Mouse (Mus musculus) CD4-positive, CD25-positive, alpha-beta regulatory T cell, adult 2 months (primary cell): ENCODE results near the gene Ptprm.

Experiments used
- DNase-seq: peaks from one replicate; pipeline ENCODE4 v3.0.0-alpha.2; 2012; ENCODE audit warnings: low read depth, low spot score

Gene Ptprm

GRCm38 (mm10) chr17:67345157-67345556 is 9.1 kb downstream of the Ptprm start:
- no peak for DNase-seq

DNA sequence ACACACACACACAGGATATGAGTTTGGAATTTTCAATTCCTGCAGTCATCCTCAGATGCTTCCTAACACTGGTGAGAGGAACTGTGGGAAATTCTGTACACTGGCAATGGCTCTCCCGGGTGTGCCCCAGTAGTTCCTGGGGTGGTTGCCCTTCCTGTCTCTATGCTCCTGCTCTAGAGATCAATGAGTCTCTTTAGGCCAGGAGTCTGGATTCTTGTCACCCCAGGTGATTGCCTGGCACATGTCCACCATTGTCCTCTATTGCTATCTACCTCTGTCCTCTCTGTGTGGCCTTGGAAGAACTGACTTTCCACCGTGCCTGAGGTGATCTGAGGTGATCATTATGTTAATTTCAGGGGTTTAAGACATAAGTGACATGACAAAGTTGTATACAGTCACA is 10.8 kb downstream of the Ptprm start:
- no peak for DNase-seq

- no peak for DNase-seq
Measured at GRCm38 (mm10) chr17:67343006-67343405, 11.3 kb downstream of the Ptprm start.

DNA sequence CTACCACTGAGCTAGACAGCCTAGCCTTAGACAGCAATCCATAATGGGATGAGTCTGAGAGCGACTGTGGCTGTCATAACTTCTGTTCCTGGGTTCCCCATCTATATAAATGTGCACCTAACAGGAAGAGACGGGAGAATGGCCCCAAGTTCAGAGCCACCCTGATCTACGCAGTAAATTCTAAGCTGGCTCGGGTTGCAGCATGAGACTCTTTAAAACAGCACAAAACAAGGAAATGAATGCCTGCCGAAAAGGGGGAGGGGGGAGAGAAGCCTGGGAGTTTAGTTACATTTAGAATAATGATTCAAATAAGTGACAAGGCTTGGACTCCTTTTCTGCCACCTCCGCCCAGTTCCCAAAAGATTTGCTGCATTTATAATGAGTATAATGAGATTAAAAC is 13.9 kb downstream of the Ptprm start:
- no peak for DNase-seq

DNA sequence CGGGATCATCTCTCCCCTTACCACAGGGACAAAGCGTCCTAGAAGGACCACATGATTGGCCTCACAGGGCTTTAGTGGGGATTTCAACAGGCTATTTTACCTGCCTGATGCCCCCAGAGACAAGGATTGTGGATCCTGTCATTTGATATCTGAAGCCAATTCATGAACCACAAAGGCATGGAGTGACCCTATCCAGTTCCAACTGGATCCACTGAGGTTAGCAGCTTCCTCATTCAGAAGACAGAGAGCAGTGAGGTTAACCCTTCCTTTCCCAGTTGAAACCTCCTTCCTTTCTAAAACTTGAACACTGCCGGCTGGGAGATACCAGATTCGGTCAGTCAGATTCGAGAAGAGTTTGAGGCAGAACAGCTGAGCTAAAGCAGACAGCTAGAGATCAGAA is 14.7 kb downstream of the Ptprm start:
- DNase-seq, result no peak

DNA sequence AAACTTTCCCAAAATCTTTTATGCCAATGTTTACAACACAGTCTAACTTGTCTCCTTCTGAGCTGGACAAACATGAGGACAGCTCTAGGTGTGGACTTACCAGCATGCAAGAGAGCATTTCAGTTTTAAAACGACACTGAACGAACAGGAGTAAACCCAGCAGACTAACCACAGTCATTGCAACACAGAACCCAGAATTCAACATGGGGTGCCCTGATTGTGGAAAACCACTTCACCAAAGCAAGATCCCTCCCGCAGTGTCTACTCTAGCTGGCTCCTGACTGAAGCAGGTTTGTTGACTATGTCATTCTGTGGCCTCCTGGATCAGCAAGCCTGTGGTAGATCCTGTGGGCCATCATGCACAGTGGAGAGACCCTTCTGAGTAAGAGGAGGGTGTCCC is 19.9 kb downstream of the Ptprm start:
- DNase-seq, result no peak

DNA sequence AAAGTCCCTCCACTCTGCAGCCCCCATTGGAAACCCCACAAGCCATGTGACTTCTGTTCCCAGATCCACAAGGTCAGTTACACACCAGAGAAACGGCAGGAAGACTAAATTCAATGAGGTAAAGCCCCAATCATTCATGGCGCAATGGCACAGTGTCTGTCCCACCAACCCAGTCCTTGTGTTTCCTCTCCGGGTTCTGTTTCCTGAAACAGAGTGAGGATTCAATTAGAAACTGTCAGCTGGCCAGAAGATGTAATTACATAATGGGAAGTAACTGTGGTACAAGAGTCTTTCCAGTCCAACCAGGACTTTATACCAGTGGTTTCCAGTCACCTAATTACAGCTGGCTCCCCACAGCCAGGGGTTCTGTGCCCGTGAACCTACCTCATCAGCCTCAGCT is 24.8 kb downstream of the Ptprm start:
- no peak for DNase-seq

- no peak for DNase-seq
Measured at GRCm38 (mm10) chr17:67324499-67324832, 29.8 kb downstream of the Ptprm start.

DNA sequence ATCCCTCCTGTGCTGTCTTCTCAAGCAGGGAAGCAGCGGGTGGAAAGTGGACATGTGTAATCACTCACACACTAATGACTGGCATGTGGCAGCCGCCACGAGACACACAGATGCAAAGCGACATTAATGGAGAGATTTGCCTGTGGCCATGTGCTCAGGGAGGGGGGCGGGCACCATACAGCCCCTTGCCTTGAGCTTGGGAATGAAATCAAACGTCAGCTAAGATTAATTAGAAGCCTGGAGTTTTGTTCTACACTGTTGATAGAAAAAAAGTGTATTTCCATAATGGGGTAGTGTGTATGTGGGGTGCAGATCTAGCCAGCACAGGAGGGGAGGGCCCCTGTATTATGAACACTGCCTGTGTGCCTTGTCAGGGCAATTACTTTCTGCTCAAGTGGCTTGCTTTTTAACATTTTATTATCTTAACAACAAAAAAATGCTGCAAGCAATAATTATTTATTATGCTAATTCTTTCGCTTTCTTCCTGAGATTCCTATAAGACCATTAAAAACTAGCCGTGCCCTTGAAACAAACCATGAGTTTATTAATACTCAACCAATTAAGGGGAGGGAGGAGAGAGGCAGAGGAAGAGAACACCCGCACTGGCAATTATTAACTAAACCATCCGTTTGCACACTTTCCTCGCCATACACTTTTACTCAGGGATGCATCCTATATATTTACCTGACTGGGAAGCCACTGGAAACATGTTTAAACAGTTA is 30.3 kb downstream of the Ptprm start:
- DNase-seq, result no peak

- DNase-seq, result no peak
Measured at GRCm38 (mm10) chr17:67314491-67315205, 39.6 kb downstream of the Ptprm start.

- no peak for DNase-seq
Measured at GRCm38 (mm10) chr17:67308421-67308820, 45.8 kb downstream of the Ptprm start.

DNA sequence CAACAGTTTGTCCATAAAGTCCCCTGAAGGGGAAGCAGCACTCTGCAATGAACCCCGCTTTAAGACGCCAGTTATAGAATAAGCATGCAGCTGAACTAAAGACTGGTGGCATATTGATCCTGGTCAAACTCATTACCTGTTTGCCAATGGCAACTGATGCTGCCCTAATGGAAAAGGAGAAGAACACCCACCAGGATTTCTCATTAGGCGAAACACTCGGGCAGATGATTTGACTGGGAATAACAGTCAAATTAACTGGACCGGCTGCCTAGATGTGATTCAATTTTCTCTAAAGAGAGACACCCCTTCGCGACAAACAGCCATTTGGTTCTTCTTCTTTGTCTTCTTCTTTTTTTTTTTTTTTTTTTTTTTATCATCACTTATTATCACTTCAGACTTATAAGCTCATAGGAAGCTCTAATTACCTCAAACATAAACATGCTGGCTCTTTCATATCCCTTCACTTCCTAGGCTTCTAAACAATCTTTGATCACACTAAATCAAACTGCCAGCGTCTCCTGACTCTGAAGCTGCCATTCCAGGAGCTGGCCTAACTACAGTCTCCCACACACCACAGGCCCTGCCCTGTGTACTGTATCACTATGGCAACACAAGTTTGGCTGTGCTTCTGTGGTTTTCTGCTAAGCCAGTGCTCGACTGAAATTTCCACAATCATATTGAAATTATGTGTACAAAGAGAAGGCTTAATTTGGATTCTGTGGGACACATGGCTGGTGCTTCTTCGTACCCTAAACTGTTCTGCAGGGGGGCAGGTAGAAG is 48.0 kb downstream of the Ptprm start:
- no peak for DNase-seq

GRCm38 (mm10) chr17:67304831-67305230 is 49.4 kb downstream of the Ptprm start:
- no peak for DNase-seq

DNA sequence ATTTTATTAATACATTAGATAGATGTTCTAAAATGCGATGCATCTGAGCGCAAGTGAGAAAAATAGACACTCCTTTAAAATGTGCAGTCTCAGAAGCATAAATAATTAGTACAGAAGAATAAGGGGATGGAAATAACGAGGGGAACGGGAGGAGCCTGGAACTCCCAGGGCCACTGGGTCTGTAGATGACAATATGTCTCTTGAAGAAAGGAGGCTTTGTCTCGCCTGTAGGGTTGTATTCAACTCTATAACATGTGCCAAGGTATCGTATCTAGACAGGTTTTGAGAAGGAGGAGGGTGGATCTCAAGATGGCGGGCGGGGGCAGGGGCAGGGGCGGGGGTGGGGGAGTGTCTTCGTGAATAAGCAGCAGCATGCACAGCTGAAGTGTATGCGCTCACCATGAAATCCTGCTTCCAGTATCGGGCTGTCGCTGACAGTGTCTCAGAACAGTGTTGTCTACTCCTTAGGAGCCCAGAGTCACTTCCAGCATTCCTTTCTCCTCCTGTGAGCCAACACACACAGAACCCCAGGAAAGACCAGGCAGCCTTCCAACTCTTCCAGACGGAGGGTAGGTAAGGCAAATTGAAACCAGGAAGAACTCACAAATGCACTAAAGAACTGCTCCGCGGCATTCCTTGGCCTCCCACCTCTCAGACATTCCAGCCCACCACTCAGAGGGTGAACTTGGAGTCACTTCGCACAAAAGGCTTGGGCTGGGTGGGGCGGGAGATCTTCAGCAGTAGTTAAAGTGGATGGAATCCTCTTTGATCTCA is 50.7 kb downstream of the Ptprm start:
- no peak for DNase-seq

GRCm38 (mm10) chr17:67302569-67302968 is 51.7 kb downstream of the Ptprm start:
- no peak for DNase-seq

DNA sequence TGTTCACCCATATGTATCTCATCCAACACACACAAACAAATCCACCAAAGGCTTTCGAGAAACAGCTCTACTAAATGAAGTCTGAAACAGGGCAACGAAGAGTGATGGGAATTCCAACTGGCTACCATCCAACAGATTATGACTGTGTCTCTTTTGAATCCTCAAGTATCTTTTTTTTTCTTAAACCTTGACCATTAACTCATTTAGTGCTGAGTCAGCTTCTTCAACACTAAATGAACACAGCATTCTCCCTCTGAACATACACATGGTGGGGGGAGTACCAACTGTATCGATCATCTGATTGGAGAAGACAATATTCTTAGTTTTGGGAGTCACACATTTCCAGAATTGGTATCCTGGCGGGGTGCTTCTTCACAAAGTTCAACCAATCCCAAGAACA is 52.2 kb downstream of the Ptprm start:
- DNase-seq, result no peak

GRCm38 (mm10) chr17:67301367-67301766 is 52.9 kb downstream of the Ptprm start:
- no peak for DNase-seq

DNA sequence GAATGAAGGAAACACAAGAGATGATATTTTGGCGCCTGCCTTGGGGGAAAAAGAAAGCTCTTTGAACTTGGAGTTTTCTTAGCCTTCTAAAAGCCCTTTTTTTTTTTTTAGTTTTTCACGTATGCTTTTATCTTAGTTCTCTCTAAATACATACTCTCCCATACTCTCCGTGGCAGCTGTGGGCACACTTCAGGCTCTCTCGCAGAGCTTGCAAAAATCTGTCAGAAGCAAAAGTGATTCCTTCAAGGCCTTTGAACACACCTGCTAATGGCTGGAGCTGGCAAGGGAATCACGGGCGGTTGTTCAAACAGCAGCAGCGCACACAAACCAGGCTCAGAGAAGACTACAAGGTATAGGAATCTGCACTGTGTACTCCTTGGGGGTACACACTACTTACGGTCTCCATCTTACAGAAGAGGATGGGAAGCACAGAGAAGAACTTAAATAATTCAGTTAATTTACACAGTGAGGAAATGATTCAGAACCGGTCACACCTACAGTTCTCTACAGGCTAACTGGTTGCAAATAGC is 55.9 kb downstream of the Ptprm start:
- no peak for DNase-seq

DNA sequence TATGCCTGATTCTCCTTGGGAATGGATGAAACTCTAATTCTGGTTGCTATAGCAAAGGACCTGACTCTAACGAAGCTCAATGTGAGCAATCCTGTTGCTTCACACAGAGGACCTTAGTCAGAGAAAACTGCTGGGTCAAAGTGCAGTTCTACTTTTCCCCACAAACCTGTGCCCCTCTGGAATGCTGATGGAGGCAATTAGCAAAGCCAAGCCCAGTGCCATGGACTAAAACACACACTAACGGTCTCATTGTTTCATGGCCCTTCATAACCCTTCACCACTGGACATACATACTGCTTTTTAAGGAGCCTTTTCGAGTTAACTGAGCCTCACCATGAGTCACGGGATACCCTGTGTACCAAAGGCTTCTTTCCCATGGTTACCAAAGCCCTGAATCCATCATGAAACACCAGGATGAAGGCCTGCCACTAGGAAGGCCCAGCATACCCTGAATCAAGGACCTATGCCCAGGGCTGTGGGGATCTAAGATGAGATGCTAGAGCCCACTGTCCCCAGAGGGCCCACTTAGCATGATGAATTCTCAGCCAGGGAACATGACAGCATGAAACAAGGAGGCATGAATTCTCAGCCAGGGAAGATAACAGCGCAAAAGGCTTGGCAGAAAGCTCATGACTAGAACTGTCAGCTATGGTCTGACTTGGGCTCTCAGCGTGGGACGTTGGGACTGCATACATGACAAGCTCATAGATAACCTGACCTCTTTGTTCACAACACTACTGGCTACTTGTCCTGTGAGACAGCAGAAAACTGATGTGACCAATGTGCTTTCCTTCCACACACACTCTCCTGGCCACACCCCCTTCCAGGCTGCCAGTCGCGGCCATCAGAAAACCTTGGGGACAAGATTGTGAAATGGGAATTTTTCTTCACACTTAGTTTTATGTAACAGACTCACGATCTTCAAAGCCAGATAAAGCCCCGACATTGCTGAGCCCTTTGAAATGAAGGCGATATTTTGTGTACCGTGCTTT is 57.4 kb downstream of the Ptprm start:
- no peak for DNase-seq

DNA sequence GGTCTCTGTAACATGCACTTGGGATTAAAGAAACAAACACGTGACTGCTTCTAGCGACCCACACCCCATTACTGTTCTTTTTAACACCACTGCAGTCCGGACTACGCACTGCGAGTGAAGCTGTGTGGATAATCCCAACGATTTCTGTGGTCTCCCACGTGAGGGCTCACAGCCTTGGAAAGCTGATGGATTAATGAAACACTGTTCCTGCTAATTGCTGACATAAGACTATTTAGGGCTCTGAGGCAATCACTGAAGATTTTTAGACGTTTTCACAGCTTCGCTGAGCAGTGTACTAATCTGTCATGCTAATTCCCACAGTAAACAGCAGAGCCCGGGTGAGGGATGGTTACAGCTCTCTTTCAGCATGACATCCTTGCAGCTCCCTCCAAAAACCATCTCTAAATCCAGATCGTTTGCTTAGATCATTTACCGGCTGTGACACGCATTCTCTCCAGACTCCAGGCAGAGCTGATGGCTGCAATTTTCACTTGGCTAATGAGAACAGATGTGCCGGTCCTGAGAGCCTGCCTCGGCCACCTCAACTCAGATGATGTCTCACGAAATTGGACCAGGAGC is 63.5 kb downstream of the Ptprm start:
- DNase-seq, result no peak
